Mouse (Mus musculus): Measurements from ENCODE around the gene Krtap1-4.

DNA sequence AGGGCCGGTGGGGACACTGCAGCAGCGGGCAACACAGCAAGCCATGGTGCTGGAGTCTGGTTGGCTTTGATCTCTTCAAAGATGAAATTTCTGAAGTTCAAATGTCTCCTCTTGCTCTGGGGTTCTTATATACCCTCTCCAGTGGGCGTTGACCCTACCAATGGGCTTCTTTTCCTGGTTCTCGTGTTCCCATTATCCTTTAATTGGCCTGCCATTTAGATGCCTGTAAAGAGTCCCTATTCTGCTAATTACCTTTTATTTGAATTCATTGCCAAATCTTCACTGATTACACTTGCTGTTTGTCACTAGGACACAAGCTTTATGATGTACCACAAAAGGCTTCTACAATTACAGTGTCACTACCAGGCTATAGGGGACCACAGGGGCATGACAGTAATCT lies 32.7 kb downstream of the Krtap1-4 start, which contains the start of gene Krtap3-3:
- TF ChIP-seq TAL1 (IDR thresholded peaks at IDR 0.05; ENCODE audit: low read length) (no peak), GATA1 (IDR thresholded peaks at IDR 0.05; ENCODE audit: low read length) (no peak)

Measured in erythroblast, embryonic 14.5 days (primary cell).